In the genomic region with DNA sequence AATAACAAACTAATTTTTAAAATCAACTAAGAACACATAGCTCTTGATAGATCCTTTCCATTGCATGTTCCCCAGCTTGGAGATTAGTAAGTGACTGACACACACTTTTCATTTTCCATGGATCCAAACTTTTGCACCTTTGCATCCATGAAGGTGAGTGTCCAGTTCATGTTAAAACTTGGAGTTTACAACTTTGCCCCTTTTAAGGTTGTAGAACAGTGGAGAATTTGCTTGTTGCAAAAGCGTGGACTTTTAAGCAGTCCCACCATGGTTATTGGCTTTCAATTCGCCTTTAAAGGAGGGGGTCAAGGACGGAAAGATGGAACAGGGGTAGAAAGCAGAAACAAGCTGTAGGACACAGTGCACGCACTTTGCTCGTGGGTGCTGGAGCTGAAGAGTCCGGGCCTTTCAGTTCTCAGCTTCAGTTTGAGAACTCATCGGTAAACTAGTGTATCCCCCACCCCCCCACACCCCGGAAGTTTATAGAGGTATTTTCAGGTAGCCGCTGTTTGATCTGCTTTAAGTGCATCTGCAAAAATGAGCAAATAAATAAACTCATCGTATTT, we compare ENCODE assay signal across 25 mouse cellular contexts. TPM values are rescaled to one million over a fixed set of nuclear protein-coding genes. Genes with fewer than 3 reads are reported as not detected.
A peak's percentile ranks its signal among the peaks of the same experiment; 100 is the strongest.
DNase-seq lines count a peak whose midpoint lies in the region; ATAC-seq and TF ChIP-seq lines count a peak whose summit lies in the region.
"Had no signal": no experiment of that assay in that cellular context is flagged by ENCODE, and none has a peak within 500 bp of the region (broad histone marks: within the 10 kb centered on the region; RNA-seq: fewer than 3 reads in every experiment).

No protein-coding gene starts in this region.

- no peak for ATAC-seq in limb, embryonic 11.5 days (ENCODE audit: insufficient number of reproducible peaks, low FRiP score, low TSS enrichment, low read depth)
- no peak for ATAC-seq in midbrain, postnatal 0 days (ENCODE audit: low FRiP score)
- ATAC-seq: inflammation-experienced regulatory T-cells, adult 6 months; liver, embryonic 12.5 days had no signal

- H3K4me2 ChIP-seq in limb, embryonic 11.5 days (ENCODE audit: low read depth, severe bottlenecking), result no peak overlapping the region
- H3K4me2 ChIP-seq in midbrain, postnatal 0 days (ENCODE audit: low read depth, low read length, poor library complexity, severe bottlenecking), result peak overlapping the region; percentile 73
- H3K4me2 ChIP-seq: lung, embryonic 14.5 days had no signal

- no peaks in the 10 kb centered on the region for H3K36me3 ChIP-seq in limb, embryonic 11.5 days (ENCODE audit: control insufficient read depth, insufficient read depth, low read length)
- no peaks in the 10 kb centered on the region for H3K36me3 ChIP-seq in limb, embryonic 10.5 days
- no peaks in the 10 kb centered on the region for H3K36me3 ChIP-seq in midbrain, embryonic 10.5 days
- H3K36me3 ChIP-seq in midbrain, postnatal 0 days (ENCODE audit: insufficient read depth, low read length), result no peaks in the 10 kb centered on the region
- H3K36me3 ChIP-seq: embryonic facial prominence, embryonic 15.5 days; heart, embryonic 10.5 days; limb, embryonic 12.5 days; liver, embryonic 12.5 days had no signal

- no peak overlapping the region for H3K27ac ChIP-seq in limb, embryonic 11.5 days (replicated peaks; ENCODE audit: low read depth, low read length)
- no peak overlapping the region for H3K27ac ChIP-seq in limb, embryonic 10.5 days
- peak overlapping the region; percentile 100 for H3K27ac ChIP-seq in midbrain, embryonic 10.5 days (replicated peaks)
- peak overlapping the region; percentile 71; the same call in 1 of the 2 replicates for H3K27ac ChIP-seq in midbrain, postnatal 0 days (ENCODE audit: low read depth, low read length)
- H3K27ac ChIP-seq: embryonic facial prominence, embryonic 15.5 days; heart, embryonic 10.5 days; left cerebral cortex, adult 2 months; limb, embryonic 12.5 days; liver, embryonic 12.5 days; macrophage had no signal

- TF ChIP-seq CTCF in midbrain, postnatal 0 days (IDR thresholded peaks at IDR 0.05), result no peak

- H3K4me3 ChIP-seq in limb, embryonic 11.5 days (ENCODE audit: low read depth, low read length), result no peak overlapping the region
- H3K4me3 ChIP-seq in limb, embryonic 10.5 days, result no peak overlapping the region
- peak overlapping the region; percentile 97 for H3K4me3 ChIP-seq in midbrain, embryonic 10.5 days
- peak overlapping the region; percentile 43 for H3K4me3 ChIP-seq in midbrain, postnatal 0 days (ENCODE audit: low read depth, low read length)
- H3K4me3 ChIP-seq: left cerebral cortex, adult 2 months; liver, embryonic 12.5 days had no signal

- H3K4me1 ChIP-seq in limb, embryonic 11.5 days (ENCODE audit: control insufficient read depth, insufficient read depth, low read length), result peaks cover 4% of the 10 kb centered on the region; the same call in 1 of the 2 replicates
- peaks cover 17% of the 10 kb centered on the region for H3K4me1 ChIP-seq in limb, embryonic 10.5 days
- H3K4me1 ChIP-seq in midbrain, embryonic 10.5 days, result peaks cover 70% of the 10 kb centered on the region
- 0 out of 2 replicates have a peak, but pooled peaks cover 2% of the 10 kb centered on the region for H3K4me1 ChIP-seq in midbrain, postnatal 0 days (ENCODE audit: insufficient read depth, low read length)

- peaks cover 58% of the 10 kb centered on the region for H3K27me3 ChIP-seq in limb, embryonic 11.5 days (ENCODE audit: control insufficient read depth, insufficient read depth, low read length)
- peaks cover 95% of the 10 kb centered on the region for H3K27me3 ChIP-seq in limb, embryonic 10.5 days (ENCODE audit: low read depth, poor library complexity, severe bottlenecking)
- peaks cover 83% of the 10 kb centered on the region for H3K27me3 ChIP-seq in midbrain, embryonic 10.5 days (ENCODE audit: low read depth, poor library complexity, severe bottlenecking)
- H3K27me3 ChIP-seq in midbrain, postnatal 0 days (ENCODE audit: insufficient read depth, low read length), result peaks cover 10% of the 10 kb centered on the region; the same call in 1 of the 2 replicates

- no peaks in the 10 kb centered on the region for H3K9me3 ChIP-seq in limb, embryonic 11.5 days (ENCODE audit: control insufficient read depth, low read length)
- H3K9me3 ChIP-seq in limb, embryonic 10.5 days (replicated peaks), result no peaks in the 10 kb centered on the region
- H3K9me3 ChIP-seq in midbrain, embryonic 10.5 days (replicated peaks), result no peaks in the 10 kb centered on the region
- H3K9me3 ChIP-seq in midbrain, postnatal 0 days (ENCODE audit: low read length), result no peaks in the 10 kb centered on the region
- H3K9me3 ChIP-seq: embryonic facial prominence, embryonic 15.5 days; heart, embryonic 10.5 days; limb, embryonic 12.5 days; liver, embryonic 12.5 days had no signal

- 10% methylated on average over 10 of the region's 10 CpGs for WGBS in limb, embryonic 11.5 days
- WGBS in limb, embryonic 10.5 days, result 15% methylated on average over 10 of the region's 10 CpGs
- WGBS in midbrain, embryonic 10.5 days, result 7% methylated on average over 10 of the region's 10 CpGs
- WGBS in midbrain, postnatal 0 days, result 17% methylated on average over 10 of the region's 10 CpGs

- H3K9ac ChIP-seq in limb, embryonic 11.5 days (ENCODE audit: low read length), result no peak overlapping the region
- H3K9ac ChIP-seq in midbrain, postnatal 0 days (replicated peaks; ENCODE audit: low read length, poor library complexity, severe bottlenecking), result peak overlapping the region; percentile 5; the same call in 1 of the 2 replicates
- H3K9ac ChIP-seq: embryonic facial prominence, embryonic 15.5 days; limb, embryonic 12.5 days; liver, embryonic 12.5 days; lung, embryonic 14.5 days had no signal

- DNase-seq in embryo, embryonic 10.5 days (ENCODE audit: low spot score), result peak; percentile 52
- no peak for DNase-seq in embryo, embryonic 11 days
- peak; percentile 35 for DNase-seq in limb, embryonic 11.5 days (ENCODE audit: low spot score)
- DNase-seq in limb, embryonic 10.5 days (ENCODE audit: low spot score), result no peak
- DNase-seq in midbrain, embryonic 10.5 days (ENCODE audit: low spot score), result peak; percentile 51
- DNase-seq in midbrain, postnatal 0 days (ENCODE audit: low spot score), result no peak
- DNase-seq in adrenal gland, postnatal 25 days, result no peak
- DNase-seq in kidney, postnatal 4 days, result no peak
- DNase-seq: adrenal gland, postnatal 10 days; cerebellum, adult 11-12 months; heart, postnatal 10 days; kidney, adult 2 months; kidney, postnatal 25 days; lung, embryonic 14.5 days; right cerebral cortex, postnatal 4 days; thymus, adult 2 months had no signal

RNA-seq across cellular contexts. Expression of gene Otx2, which starts 0.9 kb away (rescaled TPM):
- polyA plus RNA-seq in limb, embryonic 11.5 days (2014; fragmentation: Nextera tagmentation; extraction: Ambion mirVana), result not detected in 2 replicates
- 0.06 TPM in 1 of 2 replicates, not detected in the other for polyA plus RNA-seq in limb, embryonic 10.5 days (2016; fragmentation: Nextera tagmentation; extraction: Ambion mirVana)
- polyA plus RNA-seq in midbrain, embryonic 10.5 days (2016; fragmentation: Nextera tagmentation; extraction: Ambion mirVana), result 149 and 169 TPM in 2 replicates
- 90.3 and 93.2 TPM in 2 replicates for total RNA-seq in midbrain, postnatal 0 days (2014; rRNA removed)
- 61.2 and 62.0 TPM in 2 replicates for polyA plus RNA-seq in midbrain, postnatal 0 days (2015; fragmentation: Nextera tagmentation; extraction: Ambion mirVana)
- not detected in 2 replicates for total RNA-seq in adrenal gland, postnatal 25 days (2021)
- total RNA-seq: adrenal gland, postnatal 10 days; heart, postnatal 10 days had no signal
- polyA plus RNA-seq: gonadal fat pad, adult 2 months; inflammation-experienced regulatory T-cells, adult 6 months; kidney, adult 2 months; limb, embryonic 12.5 days; liver, embryonic 12.5 days; lung, embryonic 14.5 days; macrophage; stomach, embryonic 16.5 days; thymus, adult 2 months had no signal

Comparison
In these comparisons a context has a peak if more than half of its experiments do, and no peak if none do; other contexts are left out.
1. DNase-seq: peak in embryo, embryonic 10.5 days (single experiment), limb, embryonic 11.5 days (single experiment) and midbrain, embryonic 10.5 days (single experiment); none in embryo, embryonic 11 days (single experiment), limb, embryonic 10.5 days (single experiment), midbrain, postnatal 0 days (single experiment), adrenal gland, postnatal 25 days (single experiment) and kidney, postnatal 4 days (0 of 2).
2. H3K27ac ChIP-seq: peak in midbrain, embryonic 10.5 days (single experiment) and midbrain, postnatal 0 days (single experiment); none in limb, embryonic 11.5 days (single experiment) and limb, embryonic 10.5 days (single experiment).
3. H3K4me3 ChIP-seq: peak in midbrain, embryonic 10.5 days (single experiment) and midbrain, postnatal 0 days (single experiment); none in limb, embryonic 11.5 days (single experiment) and limb, embryonic 10.5 days (single experiment).
4. RNA of gene Otx2, which starts 0.9 kb away (polyA plus RNA-seq): 149 to 169 TPM in midbrain, embryonic 10.5 days and 61.2 to 62.0 TPM in midbrain, postnatal 0 days; 0.06 TPM in limb, embryonic 10.5 days and not detected in limb, embryonic 11.5 days; every median in the first group is over 10 times any median in the second.